Mouse (Mus musculus) embryonic facial prominence, embryonic 11.5 days (tissue): Measurements from ENCODE around the gene Gstp1. TPM values are rescaled to one million over a fixed set of nuclear protein-coding genes. Genes with fewer than 3 reads are reported as not detected.

Experiments
- ATAC-seq: fragments of 200-750 bp; cut with Nextera tagmentation; replicated peaks from 2 replicates; pipeline ENCODE4 v1.8.0; 2017; ENCODE audit warnings: low read depth; ENCODE audit not compliant: insufficient number of reproducible peaks, low FRiP score, low TSS enrichment
- DNase-seq: peaks from one replicate; pipeline ENCODE4 v3.0.0-alpha.2; 2015; ENCODE audit warnings: low spot score
- H3K27ac ChIP-seq: fragments of 300-500 bp; sonication (generic); replicated peaks from 2 replicates; pipeline ENCODE4 v1.5.1; 2014; ENCODE audit warnings: mild to moderate bottlenecking, low read depth, low read length, control low read depth
- H3K27me3 ChIP-seq: fragments of 300-500 bp; sonication (generic); 2 replicates; pipeline ENCODE4 v1.6.1; 2014; ENCODE audit warnings: mild to moderate bottlenecking, low read length, moderate library complexity, mixed read lengths; ENCODE audit not compliant: control insufficient read depth, insufficient read depth
- H3K36me3 ChIP-seq: fragments of 300-500 bp; sonication (generic); replicated peaks from 2 replicates; pipeline ENCODE4 v1.6.1; 2014; ENCODE audit warnings: low read depth, mild to moderate bottlenecking, low read length, moderate library complexity, mixed read lengths; ENCODE audit not compliant: control insufficient read depth, insufficient read depth
- H3K4me1 ChIP-seq: fragments of 300-500 bp; sonication (generic); 2 replicates; pipeline ENCODE4 v1.6.1; 2014; ENCODE audit warnings: low read length, mixed read lengths; ENCODE audit not compliant: control insufficient read depth, insufficient read depth
- H3K4me2 ChIP-seq: fragments of 300-500 bp; sonication (generic); 2 replicates; pipeline ENCODE4 v1.6.1; 2014; ENCODE audit warnings: low read depth, mild to moderate bottlenecking, control low read depth, low read length, moderate library complexity
- H3K4me3 ChIP-seq: fragments of 300-500 bp; sonication (generic); 2 replicates; pipeline ENCODE4 v1.5.1; 2014; ENCODE audit warnings: low read depth, low read length, control low read depth
- H3K9ac ChIP-seq: fragments of 300-500 bp; sonication (generic); replicated peaks from 2 replicates; pipeline ENCODE4 v1.6.1; 2014; ENCODE audit warnings: mild to moderate bottlenecking, control low read depth, low read length
- H3K9me3 ChIP-seq: fragments of 300-500 bp; sonication (generic); replicated peaks from 2 replicates; pipeline ENCODE4 v1.6.1; 2016; ENCODE audit warnings: mild to moderate bottlenecking, low read length, inconsistent platforms, mixed read lengths; ENCODE audit not compliant: control insufficient read depth
- WGBS: fragments of 180-500 bp; shearing (Covaris S2); extraction: QIAGEN DNeasy Blood & Tissue Kit; methylation state at CpG from one replicate; pipeline ENCODE4 v1.1.7; 2014; 5-methylcytosine and 5-hydroxymethylcytosine counted together
- polyA plus RNA-seq: library from polyadenylated mRNA; unstranded; fragments of >200 nt; fragmentation: Nextera tagmentation; extraction: Ambion mirVana; gene quantifications from 2 replicates; pipeline ENCODE4 v1.2.1, GENCODE M21; 2014

The Gstp1 gene
- polyA plus RNA-seq, 1 experiment from 2014 or later: 405 TPM

DNA sequence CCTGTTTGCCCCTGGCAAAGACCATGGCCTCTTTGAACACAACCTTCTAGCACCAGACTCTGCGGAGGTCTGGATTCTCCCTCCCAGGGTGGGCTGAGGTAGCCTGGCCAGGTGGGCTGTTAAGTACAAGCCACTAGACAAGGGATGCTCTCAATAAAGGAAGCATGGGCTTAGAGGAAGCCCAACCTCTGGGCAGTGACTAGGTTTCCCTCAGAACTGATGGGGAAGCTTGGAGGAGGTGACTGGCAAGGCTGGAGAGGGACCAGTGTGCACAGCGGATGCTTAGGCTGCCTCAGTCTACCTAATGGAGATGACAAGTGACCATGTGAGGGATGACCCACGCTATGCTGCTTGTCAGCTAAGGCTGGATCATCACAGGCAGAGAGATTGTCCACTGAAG lies 45.8 kb downstream of the Gstp1 start:
- 86% methylated on average over 3 of the region's 3 CpGs for WGBS

DNA sequence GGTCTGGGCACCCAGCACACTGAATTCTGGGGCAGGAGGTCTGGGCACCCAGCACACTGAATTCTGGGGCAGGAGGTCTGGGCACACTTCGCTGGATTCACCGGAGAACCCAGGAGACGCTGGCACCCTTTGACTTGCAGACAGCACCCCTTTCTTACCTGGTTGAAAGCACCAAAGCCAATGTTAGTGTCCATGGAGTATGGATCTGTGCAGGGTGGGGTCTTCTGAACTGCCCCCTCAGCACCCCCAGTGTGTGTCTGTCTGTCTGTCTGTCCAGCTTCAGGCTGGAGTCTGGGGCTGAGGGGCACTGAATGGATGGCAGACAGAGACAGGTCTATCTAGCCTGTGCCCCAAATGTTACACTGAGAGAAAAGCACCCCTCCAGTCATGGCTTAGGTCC lies 46.2 kb downstream of the Gstp1 start:
- H3K27ac ChIP-seq: no peak overlapping the region

More for the DNA sequence above, 45.8 kb downstream of the Gstp1 start:
- Histone ChIP-seq H3K4me3 (no peak overlapping the region), H3K9ac (no peak overlapping the region), H3K27me3 (no peaks in the 10 kb centered on the region), H3K9me3 (no peaks in the 10 kb centered on the region), H3K27ac (no peak overlapping the region), H3K4me2 (no peak overlapping the region), H3K4me1 (no peaks in the 10 kb centered on the region), H3K36me3 (no peaks in the 10 kb centered on the region)
- ATAC-seq: no peak
- DNase-seq: no peak

DNA sequence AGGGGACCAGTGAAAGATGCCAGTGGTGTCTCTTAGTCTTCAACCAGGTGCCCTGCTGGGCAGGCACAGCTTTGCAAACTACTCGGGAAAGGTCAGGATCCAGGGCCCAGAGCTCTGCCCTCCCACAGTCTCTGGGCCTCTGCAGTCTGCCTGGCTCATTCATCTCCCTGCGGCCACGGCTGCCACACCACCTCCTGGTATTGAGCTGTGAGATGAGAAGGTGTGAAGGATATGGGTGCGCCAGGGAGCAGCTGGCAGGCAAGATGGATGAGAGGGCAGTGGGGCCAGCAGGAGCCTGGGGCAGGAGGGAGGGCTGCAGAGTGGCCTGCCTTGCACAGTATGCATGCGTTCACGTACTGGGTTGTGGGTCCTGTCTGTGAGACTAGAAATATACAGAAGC lies 47.0 kb downstream of the Gstp1 start:
- 66% methylated on average over 6 of the region's 6 CpGs for WGBS
- Histone ChIP-seq H3K4me2 (no peak overlapping the region), H3K4me1 (no peaks in the 10 kb centered on the region; the same call in 1 of the 2 replicates), H3K9me3 (no peaks in the 10 kb centered on the region), H3K9ac (no peak overlapping the region), H3K4me3 (no peak overlapping the region), H3K27ac (no peak overlapping the region), H3K36me3 (no peaks in the 10 kb centered on the region), H3K27me3 (no peaks in the 10 kb centered on the region)
- DNase-seq: no peak
- ATAC-seq: no peak

More for the DNA sequence above, 46.2 kb downstream of the Gstp1 start:
- no peak overlapping the region for H3K9ac ChIP-seq
- WGBS: 82% methylated on average over 3 of the region's 3 CpGs
- no peak overlapping the region for H3K4me3 ChIP-seq
- no peak for ATAC-seq
- no peaks in the 10 kb centered on the region for H3K27me3 ChIP-seq
- H3K9me3 ChIP-seq: no peaks in the 10 kb centered on the region
- no peak overlapping the region for H3K4me2 ChIP-seq
- DNase-seq: no peak
- no peaks in the 10 kb centered on the region for H3K36me3 ChIP-seq
- H3K4me1 ChIP-seq: no peaks in the 10 kb centered on the region

DNA sequence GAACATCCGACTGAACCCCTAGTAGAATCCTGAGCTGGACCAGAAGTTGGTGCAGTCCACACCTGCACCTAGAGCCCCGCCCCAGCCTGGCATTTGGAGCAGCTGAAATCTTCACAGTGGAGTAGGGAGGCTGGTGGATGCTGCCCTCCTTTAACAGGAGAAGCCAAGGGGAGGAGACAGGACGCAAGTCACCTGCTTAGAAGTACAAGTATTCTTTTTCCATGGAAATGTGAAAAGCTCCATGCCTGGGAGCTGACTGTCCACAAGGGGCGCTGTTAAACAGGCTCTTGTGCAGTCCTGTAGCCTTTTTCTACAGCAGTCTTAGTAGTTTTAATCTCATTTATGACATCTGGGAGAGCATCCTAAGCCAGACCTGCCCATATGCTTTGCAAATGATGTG lies 49.0 kb downstream of the Gstp1 start:
- ATAC-seq: no peak
- no peak overlapping the region for H3K4me2 ChIP-seq
- no peaks in the 10 kb centered on the region for H3K9me3 ChIP-seq
- H3K4me3 ChIP-seq: no peak overlapping the region
- no peaks in the 10 kb centered on the region for H3K27me3 ChIP-seq
- no peaks in the 10 kb centered on the region; the same call in 1 of the 2 replicates for H3K4me1 ChIP-seq
- H3K36me3 ChIP-seq: no peaks in the 10 kb centered on the region
- no peak overlapping the region for H3K27ac ChIP-seq
- peak; percentile 24 for DNase-seq
- no peak overlapping the region for H3K9ac ChIP-seq
- WGBS: 88% methylated on average over 4 of the region's 4 CpGs

DNA sequence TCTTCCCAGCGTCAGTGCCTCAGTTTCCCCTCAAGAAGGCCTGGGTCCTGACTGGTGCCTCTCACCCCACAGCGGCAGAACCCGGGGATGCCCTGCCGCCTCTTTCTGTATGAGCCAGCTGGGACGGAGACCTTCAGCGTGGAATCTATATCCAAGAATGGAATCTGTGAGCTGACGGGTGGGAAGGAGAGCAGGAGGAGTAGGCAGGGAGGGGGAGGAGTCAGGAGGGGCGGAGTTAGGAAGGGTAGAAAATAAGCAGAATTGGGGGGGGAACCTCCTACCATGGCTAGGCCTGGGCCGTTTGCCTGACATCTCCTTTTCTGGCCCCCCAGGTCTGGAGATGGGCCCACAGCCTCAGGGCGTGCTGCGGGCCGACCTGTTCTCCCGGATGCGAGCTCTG lies 49.7 kb downstream of the Gstp1 start:
- Histone ChIP-seq H3K9ac (no peak overlapping the region), H3K27me3 (no peaks in the 10 kb centered on the region), H3K4me2 (no peak overlapping the region), H3K36me3 (no peaks in the 10 kb centered on the region), H3K4me3 (no peak overlapping the region), H3K27ac (no peak overlapping the region), H3K9me3 (no peaks in the 10 kb centered on the region), H3K4me1 (no peaks in the 10 kb centered on the region; the same call in 1 of the 2 replicates)
- 86% methylated on average over 14 of the region's 14 CpGs for WGBS
- ATAC-seq (no peak), DNase-seq (no peak)

DNA sequence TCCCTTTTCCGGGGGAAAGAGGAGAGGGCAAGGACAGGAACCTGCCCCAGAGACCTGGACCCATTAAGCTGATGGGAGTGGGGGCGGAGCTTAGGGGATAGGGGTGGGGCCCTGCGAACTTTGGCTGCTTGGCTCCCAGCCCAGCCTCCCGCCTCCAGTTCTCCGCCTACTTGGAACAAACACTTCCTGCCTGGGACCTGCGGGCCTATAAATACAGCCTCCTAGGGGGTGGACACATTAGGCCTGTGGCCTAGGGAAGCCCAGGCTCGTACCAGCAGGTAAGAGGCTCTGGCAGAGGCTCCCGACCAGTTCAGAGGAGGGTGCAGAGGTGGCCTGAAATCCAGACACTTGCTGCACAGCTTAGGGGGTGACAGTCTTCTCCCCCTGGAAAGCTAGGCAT lies 51.5 kb downstream of the Gstp1 start, which contains the start of gene Acy3:
Gene Acy3 (plus strand): TSS at position 237 of the 400 bp plus-strand sequence.
- H3K36me3 ChIP-seq: no peaks in the 10 kb centered on the region
- H3K4me2 ChIP-seq: no peak within 1 kb of the TSS; the same call in 1 of the 2 replicates
- WGBS: 13% methylated on average over 8 of the region's 8 CpGs
- no peaks in the 10 kb centered on the region for H3K9me3 ChIP-seq
- H3K27me3 ChIP-seq: no peaks in the 10 kb centered on the region
- H3K4me3 ChIP-seq: no peak within 1 kb of the TSS
- no peaks in the 10 kb centered on the region; the same call in 1 of the 2 replicates for H3K4me1 ChIP-seq
- DNase-seq (peak; percentile 54), ATAC-seq (no peak)
- H3K9ac ChIP-seq: no peak within 1 kb of the TSS
- H3K27ac ChIP-seq: no peak within 1 kb of the TSS; the same call in 1 of the 2 replicates

Other genes starting within 250 kb of the Gstp1 start
- 38.1 and 46.2 TPM in 2 replicates for gene Chka, start 186.2 kb downstream of the Gstp1 start, polyA plus RNA-seq
- gene Tcirg1, start 130.9 kb downstream of the Gstp1 start, polyA plus RNA-seq: 16.3 and 21.8 TPM in 2 replicates
- gene Ndufs8, start 125.2 kb downstream of the Gstp1 start, polyA plus RNA-seq: 248 and 267 TPM in 2 replicates
- 0.49 and 1.00 TPM in 2 replicates for gene Aldh3b1, start 108.2 kb downstream of the Gstp1 start, polyA plus RNA-seq
- 6.0 and 6.3 TPM in 2 replicates for gene Unc93b1, start 102.8 kb downstream of the Gstp1 start, polyA plus RNA-seq
- not detected in 2 replicates for gene Aldh3b3, start 79.3 kb downstream of the Gstp1 start, polyA plus RNA-seq
- 1.2 and 1.6 TPM in 2 replicates for gene Aldh3b2, start 65.7 kb downstream of the Gstp1 start, polyA plus RNA-seq
- gene Acy3, start 51.4 kb downstream of the Gstp1 start, polyA plus RNA-seq: 2.3 and 3.5 TPM in 2 replicates
- 0.26 TPM in 1 of 2 replicates, not detected in the other for gene Tbx10, start 45.2 kb downstream of the Gstp1 start, polyA plus RNA-seq
- 24.2 and 26.6 TPM in 2 replicates for gene Nudt8, start 37.4 kb downstream of the Gstp1 start, polyA plus RNA-seq
- 1.3 and 1.4 TPM in 2 replicates for gene Gm49405, start 37.4 kb downstream of the Gstp1 start, polyA plus RNA-seq
- gene Doc2g, start 34.7 kb downstream of the Gstp1 start, polyA plus RNA-seq: 2.2 TPM in 2 replicates
- gene Ndufv1, start 25.2 kb downstream of the Gstp1 start, polyA plus RNA-seq: 190 and 205 TPM in 2 replicates
- 2.2 and 2.3 TPM in 2 replicates for gene Gstp2, start 8.0 kb upstream of the Gstp1 start, polyA plus RNA-seq
- not detected in 2 replicates for gene Gstp3, start 21.6 kb upstream of the Gstp1 start, polyA plus RNA-seq
- gene Cabp2, start 43.6 kb upstream of the Gstp1 start, polyA plus RNA-seq: not detected in 2 replicates
- 58.6 and 69.0 TPM in 2 replicates for gene Cdk2ap2, start 59.2 kb upstream of the Gstp1 start, polyA plus RNA-seq
- 6.3 and 7.3 TPM in 2 replicates for gene Pitpnm1, start 62.0 kb upstream of the Gstp1 start, polyA plus RNA-seq
- 68.3 and 85.1 TPM in 2 replicates for gene Aip, start 87.9 kb upstream of the Gstp1 start, polyA plus RNA-seq
- not detected in 2 replicates for gene Gpr152, start 101.8 kb upstream of the Gstp1 start, polyA plus RNA-seq
- not detected in 2 replicates for gene Cabp4, start 106.0 kb upstream of the Gstp1 start, polyA plus RNA-seq
- gene Coro1b, start 110.6 kb upstream of the Gstp1 start, polyA plus RNA-seq: 108 and 122 TPM in 2 replicates
- 0.64 and 1.3 TPM in 2 replicates for gene Ptprcap, start 115.6 kb upstream of the Gstp1 start, polyA plus RNA-seq
- 42.0 and 42.3 TPM in 2 replicates for gene Rps6kb2, start 125.4 kb upstream of the Gstp1 start, polyA plus RNA-seq
- 2.0 TPM in 2 replicates for gene Carns1, start 137.5 kb upstream of the Gstp1 start, polyA plus RNA-seq
- gene Tbc1d10c, start 153.3 kb upstream of the Gstp1 start, polyA plus RNA-seq: 0.96 and 1.4 TPM in 2 replicates
- gene Ppp1ca, start 154.1 kb upstream of the Gstp1 start, polyA plus RNA-seq: 955 and 1,002 TPM in 2 replicates
- gene Rad9a, start 163.7 kb upstream of the Gstp1 start, polyA plus RNA-seq: 46.8 and 49.5 TPM in 2 replicates
- gene Clcf1, start 176.3 kb upstream of the Gstp1 start, polyA plus RNA-seq: 4.6 and 5.0 TPM in 2 replicates
- not detected in 2 replicates for gene AC109138.7, start 176.4 kb upstream of the Gstp1 start, polyA plus RNA-seq
- gene Pold4, start 193.9 kb upstream of the Gstp1 start, polyA plus RNA-seq: 12.7 and 13.0 TPM in 2 replicates
- 2.7 and 4.8 TPM in 2 replicates for gene Ssh3, start 231.2 kb upstream of the Gstp1 start, polyA plus RNA-seq
- 5.6 and 6.4 TPM in 2 replicates for gene Ankrd13d, start 245.2 kb upstream of the Gstp1 start, polyA plus RNA-seq